Mouse (Mus musculus) monocyte, adult 5-6 weeks (primary cell): Measurements from ENCODE around the gene Fmnl2. TPM values are rescaled to one million over a fixed set of nuclear protein-coding genes. Genes with fewer than 3 reads are reported as not detected.

Source experiments
- ATAC-seq: fragments of 153-309, 156-312 bp; replicated peaks from 2 replicates; pipeline ENCODE4 v1.8.0; 2017; ENCODE audit warnings: mild to moderate bottlenecking; ENCODE audit not compliant: low TSS enrichment, insufficient number of reproducible peaks, severe bottlenecking, poor library complexity, low FRiP score
- total RNA-seq: library from RNA; stranded (forward); fragments of 200-1000, 200-491, 200-594 nt; gene quantifications from 3 replicates; pipeline ENCODE4 v1.2.3, GENCODE M21; 2017

Gene Fmnl2
- total RNA-seq, 1 experiment from 2014 or later, result 1.4 TPM

GRCm38 (mm10) chr2:53106472-53106871, 248.8 kb downstream of the Fmnl2 start:
- ATAC-seq, result no peak

DNA sequence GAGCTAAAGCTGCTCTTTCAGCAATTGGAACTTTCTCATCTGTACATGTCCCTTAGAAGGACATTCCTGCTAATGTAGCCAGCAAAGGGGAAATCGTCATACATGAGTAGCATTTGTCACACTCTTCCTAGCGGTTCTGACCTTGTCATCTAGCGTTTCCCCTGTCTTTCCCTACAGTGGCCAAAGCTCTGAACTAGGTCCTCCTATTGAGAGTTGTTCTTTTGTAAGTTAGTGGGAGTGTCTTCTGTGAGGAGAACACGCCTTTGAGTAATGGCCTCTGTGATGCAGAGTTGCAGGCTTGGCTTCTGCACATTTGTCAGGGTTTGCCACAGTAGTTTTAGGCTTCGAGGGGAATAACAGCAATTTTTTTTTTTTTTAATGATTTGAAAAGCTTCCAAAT, 250.9 kb downstream of the Fmnl2 start:
- ATAC-seq, result no peak

DNA sequence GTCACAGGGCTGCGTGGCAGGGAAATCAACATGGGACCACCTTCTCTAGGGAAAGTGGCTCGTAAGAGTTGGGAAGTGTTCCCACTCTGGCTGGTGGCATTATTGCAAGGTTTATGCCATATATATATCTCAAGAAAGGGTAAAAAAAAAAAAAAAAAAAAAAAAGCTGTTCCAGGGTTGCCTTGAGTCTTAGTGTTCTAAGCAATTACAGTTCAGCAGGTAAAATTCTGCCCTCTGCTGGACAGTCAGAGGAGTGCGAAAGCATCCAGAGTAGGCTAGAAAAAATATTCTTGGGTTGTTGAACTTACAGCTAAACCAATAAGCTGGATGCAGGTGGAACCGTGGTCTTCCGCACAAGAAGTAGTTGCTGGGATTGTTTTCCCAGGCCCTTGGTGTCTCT, 264.1 kb downstream of the Fmnl2 start:
- no peak for ATAC-seq

DNA sequence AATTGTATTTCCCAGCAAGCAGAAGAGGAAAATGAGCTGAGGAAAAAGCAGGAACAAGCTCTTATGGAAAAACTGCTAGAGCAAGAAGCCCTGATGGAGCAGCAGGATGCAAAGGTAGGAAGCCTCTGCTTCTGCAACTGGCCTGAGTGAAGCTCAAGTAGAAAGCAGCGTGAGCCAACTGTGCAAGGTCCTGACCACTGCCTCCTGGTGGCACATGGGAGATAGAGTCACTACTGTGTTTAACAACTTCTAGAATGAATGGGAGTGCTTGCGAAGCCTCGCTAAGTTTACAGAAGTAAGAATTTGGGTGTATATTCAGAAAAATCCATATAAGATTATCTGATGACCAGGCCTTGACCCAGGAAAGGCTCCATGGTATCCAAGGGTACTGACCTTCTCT, 268.3 kb downstream of the Fmnl2 start:
- no peak for ATAC-seq

DNA sequence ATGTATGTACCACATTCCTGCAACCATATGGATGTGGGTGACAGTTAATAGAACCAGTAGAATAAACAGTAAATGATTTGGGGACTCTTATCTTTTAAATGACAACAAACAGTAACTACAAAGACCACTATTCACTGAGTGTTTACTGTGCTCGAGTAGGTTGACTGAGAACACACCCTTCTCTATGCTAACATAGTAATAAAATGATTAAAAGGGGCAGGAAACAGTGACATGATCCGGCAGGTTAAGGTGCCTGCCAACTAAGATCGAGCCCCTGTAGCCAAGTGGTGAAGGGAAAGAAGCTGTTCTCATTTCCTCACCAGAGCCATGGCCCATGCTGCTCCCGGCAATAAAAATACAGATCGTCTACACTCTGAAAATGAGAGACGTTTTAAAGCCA, 271.4 kb downstream of the Fmnl2 start:
- no peak for ATAC-seq

DNA sequence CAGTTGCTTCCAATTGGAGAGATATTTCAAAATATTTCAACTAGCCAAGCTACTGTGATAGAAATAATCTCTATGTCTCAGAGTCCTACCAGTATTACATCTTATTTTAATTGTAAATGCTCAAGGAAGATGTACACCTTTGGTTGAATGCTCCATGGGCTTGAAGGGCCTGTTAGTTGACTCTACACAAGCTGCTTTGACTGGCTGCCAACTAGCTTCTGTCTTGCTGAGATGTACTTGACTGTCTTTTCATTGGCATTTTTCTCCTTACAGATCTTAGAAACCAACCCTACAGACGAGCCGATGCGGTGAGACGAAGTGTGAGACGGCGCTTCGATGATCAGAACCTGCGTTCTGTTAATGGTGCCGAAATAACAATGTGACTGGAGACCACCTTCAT, 273.9 kb downstream of the Fmnl2 start:
- no peak for ATAC-seq

DNA sequence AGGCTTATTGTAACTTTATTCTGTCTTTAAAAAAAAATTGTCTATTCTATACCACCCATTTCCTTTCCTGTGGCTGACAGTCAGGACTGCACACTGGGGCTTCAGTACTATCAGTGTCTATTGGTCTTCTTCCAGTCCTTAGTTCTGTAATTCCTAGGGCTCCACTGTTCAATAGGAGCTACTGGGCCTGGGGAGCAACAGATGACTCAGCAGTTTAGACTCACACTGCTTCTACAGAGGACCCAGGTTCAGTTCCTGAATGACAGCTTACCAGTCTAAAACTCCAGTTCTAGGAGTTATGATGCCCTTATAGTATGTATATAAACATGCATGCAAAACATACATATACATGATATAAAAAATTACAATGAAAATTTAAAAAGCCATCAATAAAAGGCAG, 289.2 kb downstream of the Fmnl2 start:
- no peak for ATAC-seq

DNA sequence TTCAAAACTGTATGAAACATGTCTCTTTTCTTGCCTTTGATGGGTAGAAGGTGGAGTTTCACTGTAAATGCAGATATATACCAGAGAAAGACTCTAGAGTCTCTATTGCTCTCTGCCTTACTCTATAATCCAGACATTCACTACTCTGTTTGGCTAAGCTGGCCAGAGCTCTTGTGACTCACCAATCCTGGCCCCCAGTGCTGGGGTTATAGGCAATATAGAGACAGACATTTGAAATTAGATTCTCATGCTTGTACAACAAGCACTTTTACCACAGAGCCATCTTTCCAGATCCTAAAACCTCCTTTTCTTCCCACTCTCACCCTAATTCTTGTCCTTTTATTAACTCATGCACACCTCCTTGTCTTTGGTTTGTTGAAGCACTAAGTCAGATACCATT, 316.3 kb downstream of the Fmnl2 start:
- ATAC-seq, result no peak

- ATAC-seq, result no peak
These were observed 321.3 kb downstream of the Fmnl2 start for GRCm38 (mm10) chr2:53178966-53179365.

GRCm38 (mm10) chr2:53179876-53180275, 322.2 kb downstream of the Fmnl2 start:
- ATAC-seq, result no peak

Other genes with a start within 250 kb of the Fmnl2 start
- gene Cacnb4, start 181.0 kb upstream of the Fmnl2 start, total RNA-seq, result 0.11 to 0.19 TPM in 2 of 3 replicates, not detected in the other
- gene Stam2, start 115.6 kb upstream of the Fmnl2 start, total RNA-seq, result 28.8 to 35.3 TPM (median 33.4 TPM) in 3 replicates